Mouse (Mus musculus) right cerebral cortex, adult 2 months (tissue): ENCODE measurements around the gene Dlg2.

Experiments used
- DNase-seq, 2 experiments: peaks; one replicate each; pipeline ENCODE4 v3.0.0; 2021 to 2022; ENCODE audit warnings: low spot score in 2 of 2

Gene Dlg2

DNA sequence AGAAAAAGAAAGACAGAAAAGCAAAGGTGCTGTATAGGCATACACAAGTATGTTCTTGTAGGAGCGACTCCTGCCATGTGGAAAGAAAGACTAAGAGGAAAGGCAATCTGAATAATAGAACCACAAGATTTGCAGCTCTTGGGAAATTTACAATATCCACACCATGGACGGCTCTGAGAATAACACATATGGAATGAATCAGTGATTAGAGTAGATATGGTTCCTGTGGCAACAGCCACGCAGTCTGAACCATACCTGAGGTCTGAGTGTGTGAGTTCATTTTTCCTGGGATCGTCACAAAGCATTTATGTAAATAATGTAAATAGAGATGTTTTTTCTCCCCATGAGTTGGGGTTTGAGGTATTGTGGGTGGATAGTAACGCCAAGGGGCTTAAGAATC is 1247.9 kb downstream of the Dlg2 start:
- no peak for DNase-seq

DNA sequence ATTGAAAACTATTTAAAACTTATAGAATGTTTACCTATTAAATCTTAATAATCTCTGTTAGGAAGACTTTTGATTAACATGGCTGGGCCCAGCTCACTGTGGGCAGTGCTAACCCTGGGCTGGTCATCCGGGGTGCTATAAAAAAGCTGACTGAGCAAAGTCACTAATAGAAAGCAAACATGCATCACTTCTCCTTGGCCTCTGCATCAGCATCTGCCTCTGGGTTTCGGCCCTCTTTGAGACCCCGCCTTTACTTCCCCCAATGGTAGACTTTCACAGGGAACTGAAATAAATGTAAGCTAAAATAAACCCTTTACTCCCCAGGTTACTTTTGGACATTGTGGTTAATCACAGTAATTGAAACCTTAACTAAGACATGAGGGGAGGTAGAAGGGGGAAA is 1264.3 kb downstream of the Dlg2 start:
- no peak for DNase-seq

DNA sequence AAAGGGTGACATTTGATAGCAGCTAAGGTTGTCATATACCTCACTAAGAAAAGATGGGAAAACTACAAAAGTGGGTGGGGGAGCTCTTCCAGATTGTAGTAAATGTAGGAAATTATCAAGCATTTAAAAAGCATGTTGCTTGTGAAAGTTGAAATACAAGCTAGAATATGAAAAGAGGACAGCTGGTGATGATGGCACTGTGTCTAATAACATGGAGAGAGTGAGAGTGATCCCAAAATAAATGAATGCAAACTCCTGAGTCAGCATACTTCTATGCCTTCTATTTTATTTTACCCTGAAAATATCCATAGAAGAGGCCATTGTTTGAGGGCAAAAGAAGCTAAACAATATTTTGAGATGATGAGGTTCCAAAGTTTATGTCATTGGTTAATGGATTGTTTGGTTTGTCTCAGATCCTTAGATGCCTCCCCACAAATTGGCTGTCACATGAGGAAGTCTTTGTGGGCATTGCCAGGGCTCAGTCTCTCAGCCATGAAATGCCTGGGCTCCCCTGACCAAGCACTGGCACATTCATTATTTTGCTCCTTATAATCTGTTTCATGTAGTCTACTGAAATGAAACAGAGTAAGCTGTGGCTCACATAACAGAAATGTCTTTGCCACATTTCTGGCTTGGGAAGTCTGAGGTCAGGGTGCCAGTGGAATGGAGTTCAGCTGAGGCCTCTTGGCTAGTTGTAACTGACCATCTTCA is 1276.8 kb downstream of the Dlg2 start:
- DNase-seq: no peak

DNA sequence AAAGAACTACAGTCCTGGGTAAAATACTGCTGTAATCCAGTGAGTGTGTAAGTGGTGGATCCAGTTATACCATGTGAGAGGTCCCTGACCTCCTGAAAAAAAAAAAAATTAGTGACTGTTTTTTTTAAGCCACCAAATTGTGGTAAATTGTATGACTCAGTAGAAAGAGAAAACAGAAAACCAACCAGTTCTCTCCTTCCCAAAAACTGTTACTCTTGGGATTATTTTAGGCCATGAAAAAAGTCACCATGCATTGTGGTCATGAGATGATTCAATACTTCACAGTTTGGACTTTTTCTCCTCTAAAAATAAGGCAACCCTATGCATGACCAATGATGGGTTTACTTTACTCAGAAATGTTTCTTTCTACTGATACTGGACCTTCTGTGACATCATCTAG is 1291.2 kb downstream of the Dlg2 start:
- DNase-seq: no peak

DNA sequence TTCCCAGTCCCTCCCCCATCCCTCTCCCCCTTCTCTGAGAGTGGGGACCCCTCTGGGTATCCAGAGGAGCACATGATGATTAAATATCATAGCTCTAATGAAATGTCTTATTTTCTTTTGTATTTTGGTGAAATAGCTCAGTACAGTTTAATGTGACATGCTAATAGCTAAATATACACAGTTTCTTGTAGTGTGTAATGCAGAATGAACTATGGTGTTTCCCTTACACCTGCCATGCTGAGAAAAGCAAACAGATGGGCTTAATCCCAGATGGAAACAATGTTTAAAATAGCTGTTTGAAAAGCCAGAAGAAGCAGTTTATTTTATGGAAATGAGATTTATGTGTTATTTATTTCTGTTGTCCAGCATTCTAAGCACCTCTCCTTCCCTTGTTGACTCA is 1302.2 kb downstream of the Dlg2 start:
- no peak for DNase-seq

DNA sequence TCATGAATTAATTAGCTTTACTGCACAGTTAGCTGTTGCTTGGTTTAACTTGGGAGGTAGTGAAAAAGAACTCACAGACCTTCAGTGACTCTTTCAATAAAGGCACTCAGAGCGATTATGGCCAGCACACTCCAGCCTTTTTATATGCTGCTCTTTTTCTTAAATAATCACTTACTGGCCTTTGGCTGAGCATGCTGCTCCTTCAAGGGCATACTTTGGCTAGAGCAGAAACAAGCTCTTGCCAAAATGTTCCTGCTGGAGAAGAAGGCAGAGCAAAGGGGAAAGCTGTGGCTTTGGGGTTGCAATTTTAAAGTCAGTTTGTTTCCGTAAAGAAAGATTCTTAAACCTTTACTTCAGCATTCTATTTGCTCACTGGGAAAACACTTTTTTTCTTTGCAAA is 1308.1 kb downstream of the Dlg2 start:
- no peak for DNase-seq

DNA sequence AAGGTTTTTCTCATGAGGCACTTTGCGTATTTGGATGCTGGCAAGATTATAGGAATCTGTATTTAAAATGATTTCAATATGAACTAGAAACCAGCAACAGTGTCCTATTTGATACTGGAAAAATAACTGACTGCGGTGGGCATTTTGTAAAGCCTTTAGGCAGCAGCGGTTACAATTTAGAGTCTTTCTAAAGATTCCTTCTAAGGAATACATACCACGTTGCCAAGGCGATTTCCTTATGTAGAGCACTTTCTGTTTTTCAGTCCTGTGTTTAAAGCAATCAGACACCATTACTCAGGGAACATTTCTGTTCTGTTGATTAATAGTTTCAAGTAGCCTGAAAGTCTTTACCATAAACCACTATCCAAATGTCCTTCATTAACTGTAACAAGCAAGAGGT is 1309.0 kb downstream of the Dlg2 start:
- DNase-seq: no peak

DNA sequence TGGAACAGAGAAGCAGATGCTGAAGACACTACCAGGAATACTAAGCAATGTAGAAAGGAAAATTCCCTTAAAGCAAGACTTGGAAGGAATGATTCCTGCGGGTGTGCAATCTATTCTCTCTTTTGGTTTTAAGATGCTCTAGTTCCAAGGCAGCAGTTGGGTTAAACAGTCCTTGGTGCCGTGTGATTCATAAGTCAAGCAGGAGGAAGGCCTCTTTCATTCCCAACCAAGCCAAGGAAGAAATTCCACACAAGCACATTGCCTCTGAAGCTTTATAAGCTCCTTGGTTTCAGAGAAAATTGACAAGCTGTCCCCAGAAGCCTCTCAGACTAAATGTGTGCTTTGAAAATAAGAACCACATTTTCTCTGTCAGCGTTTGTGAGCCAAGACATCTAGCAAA is 1309.4 kb downstream of the Dlg2 start:
- no peak for DNase-seq

DNA sequence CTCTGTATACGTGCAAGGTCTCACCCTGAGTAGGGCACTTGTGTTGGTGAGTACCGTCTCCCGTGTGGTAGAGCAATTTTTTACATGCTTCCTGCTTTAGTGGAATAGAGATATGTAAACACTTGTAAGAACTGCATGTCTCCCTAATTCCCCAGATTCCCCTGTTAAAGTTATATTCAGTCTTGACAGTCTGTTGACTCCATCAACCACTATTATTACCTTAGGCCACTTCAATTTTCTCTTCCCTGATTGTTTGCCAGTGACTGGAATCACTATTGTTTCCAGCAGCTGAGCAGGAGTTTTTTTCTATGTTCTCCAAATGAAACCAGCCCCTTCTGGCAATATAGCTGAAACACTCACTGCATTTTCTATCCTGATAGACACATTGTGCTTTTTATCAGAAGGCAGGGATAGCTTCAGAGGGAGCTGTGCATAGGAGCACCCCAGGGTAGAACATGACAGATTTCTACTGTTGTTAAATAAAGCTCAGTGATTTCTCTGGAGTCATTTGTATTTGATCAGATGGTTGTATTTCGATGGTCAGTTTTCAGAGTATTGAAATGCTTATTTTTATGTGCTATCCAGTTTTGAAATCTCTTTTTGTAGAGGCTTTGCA is 1314.6 kb downstream of the Dlg2 start:
- DNase-seq: no peak

DNA sequence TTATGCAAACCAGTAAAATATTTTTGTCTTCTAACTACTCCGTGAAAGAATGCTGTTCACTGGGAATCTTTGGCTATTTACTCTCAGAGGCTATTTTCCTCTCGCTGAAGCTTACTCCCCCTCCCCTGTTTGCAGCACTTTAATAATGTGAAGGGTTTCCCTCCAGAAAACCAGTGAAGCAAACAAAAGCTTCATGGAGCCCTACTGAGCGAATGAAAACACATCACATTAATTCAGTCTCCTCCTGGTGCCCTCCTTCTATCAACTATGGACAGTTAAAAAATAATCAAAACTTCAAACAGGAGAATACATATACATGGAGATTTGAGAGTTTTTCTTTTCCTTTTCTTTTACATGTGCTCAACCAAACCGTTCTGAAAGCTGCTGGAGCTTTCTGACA is 1330.2 kb downstream of the Dlg2 start:
- DNase-seq: no peak

DNA sequence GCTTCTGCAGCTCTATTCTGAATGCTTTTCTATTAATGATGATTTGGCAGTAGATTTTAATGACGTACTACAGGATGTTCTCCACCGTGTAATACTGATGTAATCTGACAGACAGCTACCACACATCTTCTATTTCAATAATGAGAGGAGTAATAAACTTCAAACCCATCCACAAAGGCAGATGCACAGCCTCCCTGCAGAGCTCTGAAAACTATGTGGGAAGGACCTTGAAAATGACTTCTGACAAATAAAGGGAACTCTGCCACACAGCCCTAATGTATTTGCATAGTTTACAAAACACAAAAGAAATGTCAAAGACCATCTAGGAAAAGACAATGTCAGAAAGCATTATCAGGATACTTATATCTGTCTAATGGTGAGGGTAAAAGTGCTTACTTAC is 1334.3 kb downstream of the Dlg2 start:
- DNase-seq: no peak

DNA sequence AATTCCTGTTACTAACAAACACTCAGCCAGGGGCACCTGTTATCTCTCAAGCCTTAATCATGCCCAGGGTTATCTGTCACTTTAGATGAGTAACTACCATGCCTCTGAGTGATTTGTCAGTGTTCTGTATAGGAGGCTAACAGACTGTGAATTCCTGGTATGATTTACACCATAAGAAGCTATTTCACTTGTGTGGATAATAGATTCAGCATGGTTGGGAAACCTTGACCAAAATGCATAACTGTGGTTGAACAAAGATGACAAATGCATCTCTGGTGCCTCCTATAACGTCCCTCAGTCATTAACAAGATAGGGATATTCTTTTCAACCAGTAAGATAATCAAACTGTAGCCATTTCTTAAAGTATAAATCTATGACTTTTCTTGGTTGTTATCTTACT is 1341.5 kb downstream of the Dlg2 start:
- no peak for DNase-seq

DNA sequence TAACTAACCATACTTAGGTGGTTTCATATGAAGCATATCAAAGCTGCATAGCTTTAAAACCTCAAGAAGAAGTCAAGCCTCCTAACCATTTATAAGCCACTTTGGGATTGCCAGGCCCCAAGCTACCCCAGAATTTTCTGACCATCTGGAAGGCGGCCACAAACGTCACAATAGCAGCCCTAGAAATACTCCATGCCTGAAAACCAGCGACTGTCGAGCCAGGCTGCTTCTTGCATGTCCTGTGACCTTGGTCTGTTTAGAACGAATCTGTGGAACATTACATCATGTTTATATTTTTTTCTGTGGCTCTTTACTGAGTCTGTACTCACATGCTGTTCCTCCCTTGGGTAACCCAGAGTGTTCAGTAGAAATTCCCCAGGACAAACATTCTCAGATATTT is 1355.7 kb downstream of the Dlg2 start:
- no peak for DNase-seq

DNA sequence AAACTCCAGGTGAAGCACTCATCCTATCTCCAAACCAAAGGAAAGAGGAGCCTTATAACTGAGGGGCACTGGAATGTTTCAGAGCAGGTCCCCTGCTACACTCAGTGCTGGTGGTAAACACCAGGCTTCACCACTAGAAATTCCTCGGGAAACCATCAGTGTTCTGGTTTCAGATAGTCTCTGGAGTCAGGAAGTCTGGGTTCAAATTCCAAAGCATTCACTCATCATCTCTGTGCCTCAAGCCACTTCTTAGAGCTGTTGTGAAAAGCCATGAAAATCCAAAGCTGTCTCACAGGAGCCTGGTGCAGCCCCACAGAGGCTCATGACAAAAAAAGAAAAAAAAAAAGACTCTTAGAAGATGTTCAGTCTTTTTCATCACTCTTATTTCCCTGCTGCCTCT is 1369.3 kb downstream of the Dlg2 start:
- no peak for DNase-seq

DNA sequence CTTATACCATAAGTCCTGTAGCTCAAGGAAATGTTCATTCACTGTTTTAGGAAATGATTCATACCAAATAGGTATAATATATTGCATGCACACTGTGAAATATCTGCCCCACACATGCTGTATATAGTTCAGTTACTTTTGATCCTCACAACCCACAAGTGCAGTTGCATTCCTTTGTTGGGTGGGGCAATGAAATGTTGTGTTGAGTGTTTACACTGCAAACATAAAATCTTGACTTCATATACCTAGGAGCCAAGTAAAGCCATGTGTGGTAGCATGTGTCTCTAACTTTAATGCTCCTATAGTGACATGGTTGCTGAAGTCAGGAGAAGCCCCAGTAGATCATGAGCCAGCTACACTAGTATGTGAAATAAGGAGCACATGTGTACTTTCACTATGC is 1372.9 kb downstream of the Dlg2 start:
- DNase-seq: no peak

DNA sequence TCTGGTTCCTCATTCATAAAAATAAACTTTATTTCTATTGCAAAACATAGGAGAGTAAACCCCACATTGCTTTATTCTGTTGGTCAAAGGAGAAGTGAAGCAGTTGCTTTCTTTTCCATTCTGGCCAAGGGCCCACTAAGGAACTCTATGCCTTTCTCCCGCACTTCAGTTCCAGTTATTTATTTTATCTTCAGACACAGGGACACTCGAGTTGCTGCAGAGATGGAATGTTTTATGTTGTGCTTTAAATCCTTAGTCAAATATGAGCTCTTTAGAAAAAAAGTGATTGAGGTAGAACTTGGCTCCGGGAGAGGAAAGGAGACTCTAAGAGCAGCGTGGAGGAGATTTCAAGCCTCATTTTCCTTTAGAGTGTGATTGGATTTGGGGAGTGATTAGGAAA is 1377.2 kb downstream of the Dlg2 start:
- no peak for DNase-seq

DNA sequence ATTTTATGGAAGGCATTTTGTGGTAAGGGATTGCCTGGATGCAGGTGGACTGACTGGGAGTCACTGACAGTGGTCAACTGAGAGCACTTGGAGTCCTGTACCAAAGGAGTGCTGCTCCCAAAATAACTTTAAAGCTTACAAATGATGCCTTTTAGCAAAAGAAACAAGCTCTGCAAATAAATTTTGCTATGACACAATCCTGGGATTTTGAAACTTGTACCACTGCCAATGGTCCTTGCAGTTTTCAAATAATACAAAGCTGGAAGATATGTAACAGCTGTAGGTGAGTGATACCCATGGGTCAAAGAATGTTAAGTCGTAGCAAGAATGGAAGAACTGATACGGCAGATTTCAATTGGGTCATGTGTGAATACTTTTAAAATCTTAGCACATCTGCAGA is 1380.5 kb downstream of the Dlg2 start:
- no peak for DNase-seq

DNA sequence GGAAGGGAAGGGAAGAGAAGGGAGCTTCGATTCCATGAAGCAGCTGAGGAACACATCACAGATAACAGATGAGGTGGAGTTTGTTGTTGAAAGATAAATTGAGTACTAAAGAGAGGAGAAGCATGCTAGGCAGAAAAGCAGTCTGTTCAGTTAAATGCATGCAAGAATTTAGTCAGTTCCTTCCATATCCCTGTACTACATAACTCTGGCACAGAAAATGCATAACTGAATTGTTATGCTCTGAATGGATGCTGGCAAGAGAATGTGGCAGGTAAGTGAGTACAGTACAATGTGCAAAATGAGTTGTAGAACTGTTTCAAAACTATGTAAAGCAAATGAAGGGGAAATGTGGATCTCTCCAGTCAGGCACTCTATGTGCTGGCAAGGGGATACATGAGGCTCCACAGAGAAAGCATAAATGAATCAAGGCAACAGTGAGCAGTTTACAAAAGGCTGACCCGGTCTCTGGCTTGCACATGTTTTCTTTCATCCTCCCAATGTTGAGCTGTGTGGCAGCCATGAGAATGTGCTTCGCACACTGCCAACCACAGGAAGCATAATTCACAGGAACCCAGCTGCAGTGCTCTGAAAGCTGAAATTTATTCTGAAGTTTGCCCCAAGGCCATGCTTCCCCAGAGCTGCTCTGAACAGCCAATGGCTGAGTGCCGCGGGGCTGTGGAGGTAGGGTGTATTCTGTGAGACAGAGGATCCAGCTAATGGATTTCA is 1386.5 kb downstream of the Dlg2 start:
- DNase-seq: no peak

DNA sequence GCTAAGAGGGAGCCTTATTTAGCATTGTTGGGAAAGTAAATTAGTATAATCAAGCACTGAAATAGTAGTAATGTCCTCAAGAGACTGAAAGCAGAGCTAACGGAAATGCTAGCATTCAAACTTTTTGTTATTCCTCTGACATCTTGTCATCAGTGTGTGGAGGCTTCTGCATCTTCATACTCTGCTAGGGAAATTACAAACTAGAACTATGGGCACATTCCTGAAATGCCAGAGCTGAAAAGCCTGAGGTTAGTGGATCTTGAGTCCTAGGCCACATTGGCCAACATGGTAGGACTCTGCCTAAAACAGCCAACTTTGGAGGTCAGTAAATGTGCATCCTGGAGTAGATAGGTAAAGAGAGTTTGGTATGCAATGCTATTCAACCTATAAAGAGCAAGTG is 1392.4 kb downstream of the Dlg2 start:
- DNase-seq: no peak

DNA sequence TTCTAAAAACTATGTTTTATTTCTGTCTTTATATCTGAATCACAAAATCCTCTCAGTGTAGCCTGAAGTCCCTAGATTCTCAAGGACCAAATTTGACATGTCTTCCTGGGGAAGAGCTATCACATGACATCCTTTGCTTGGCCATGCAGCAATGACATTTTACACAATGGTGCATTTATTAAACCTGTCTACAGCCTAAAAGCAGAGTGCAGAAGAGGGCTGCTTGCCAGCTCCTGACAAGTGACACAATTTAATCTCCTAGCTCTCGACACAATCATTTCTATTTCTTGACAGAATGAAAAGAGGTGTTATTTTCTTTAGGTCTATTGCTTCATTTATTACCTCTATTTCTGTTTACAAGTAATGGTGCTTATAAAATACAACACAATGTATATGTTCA is 1400.4 kb downstream of the Dlg2 start:
- no peak for DNase-seq

DNA sequence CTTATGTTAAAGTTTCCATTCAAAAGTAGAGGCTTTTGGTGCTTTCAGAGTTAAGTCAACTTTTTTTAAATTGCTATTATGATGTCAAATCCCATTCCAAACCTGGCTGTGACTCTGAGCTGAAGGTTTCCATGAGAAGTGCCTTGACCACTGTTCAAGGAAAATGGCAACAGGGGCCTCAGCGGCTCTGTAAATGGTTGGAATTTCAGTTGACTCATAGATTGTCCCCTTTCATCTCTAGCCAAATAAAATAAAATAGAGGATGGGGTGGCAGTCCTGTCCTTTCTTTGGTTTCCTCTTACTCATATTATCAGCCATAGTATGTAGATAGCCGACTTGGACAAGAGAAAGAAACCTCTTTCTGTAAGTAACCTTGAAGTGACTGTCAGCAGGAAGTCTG is 1401.3 kb downstream of the Dlg2 start:
- no peak for DNase-seq

DNA sequence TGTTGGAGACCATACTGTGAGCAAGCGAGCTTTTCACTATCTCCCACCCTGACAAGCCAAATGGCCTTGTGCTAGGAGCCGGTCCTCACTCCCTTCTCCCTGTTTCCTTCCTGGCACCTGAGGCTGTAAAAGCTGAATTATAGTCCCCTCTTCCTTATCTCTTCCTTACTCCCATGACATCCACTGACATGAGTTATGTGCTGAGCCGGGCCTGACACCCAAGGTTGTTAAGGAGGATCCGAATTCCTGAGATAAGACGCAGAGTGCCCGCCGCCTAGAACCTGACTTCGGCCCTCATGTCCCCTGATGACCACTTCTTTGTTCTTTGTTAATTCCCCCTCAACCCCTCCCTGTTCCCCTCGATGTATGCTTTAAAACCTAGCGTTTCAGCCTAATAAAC is 1409.9 kb downstream of the Dlg2 start:
- DNase-seq: no peak

DNA sequence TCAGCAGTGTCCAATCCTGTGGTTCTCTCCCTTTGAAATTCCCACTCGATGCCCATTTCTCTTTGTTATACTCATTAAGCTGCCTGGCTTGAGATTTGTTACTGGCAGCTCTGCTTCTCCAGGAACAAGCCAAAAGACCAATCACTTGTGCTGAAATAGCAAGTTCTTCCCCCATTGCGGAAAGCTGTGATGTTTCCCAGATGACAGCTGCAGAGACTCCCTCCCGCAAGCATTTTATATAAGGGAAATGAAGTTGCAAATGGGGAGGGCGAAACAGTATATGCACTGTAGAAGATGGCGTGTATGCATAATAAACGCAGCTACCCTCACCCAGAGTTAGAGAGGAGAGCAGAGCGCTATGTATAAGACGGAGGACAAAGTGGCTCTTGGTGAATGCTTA is 1417.5 kb downstream of the Dlg2 start:
- DNase-seq: peak; percentile 43 to 50
